Mouse (Mus musculus) midbrain, embryonic 15.5 days (tissue): ENCODE data around the gene Tm7sf2. TPM values are rescaled to one million over a fixed set of nuclear protein-coding genes. Genes with fewer than 3 reads are reported as not detected.

Experiments used
- ATAC-seq: fragments of 200-750 bp; cut with Nextera tagmentation; replicated peaks from 2 replicates; pipeline ENCODE4 v1.8.0; 2017; ENCODE audit warnings: moderate TSS enrichment
- H3K27ac ChIP-seq: fragments of 300-500 bp; sonication (generic); 2 replicates; pipeline ENCODE4 v1.5.1; 2015; ENCODE audit warnings: mild to moderate bottlenecking, inconsistent platforms
- H3K27me3 ChIP-seq: fragments of 300-500 bp; sonication (generic); replicated peaks from 2 replicates; pipeline ENCODE4 v1.6.1; 2015; ENCODE audit warnings: inconsistent platforms
- H3K36me3 ChIP-seq: fragments of 300-500 bp; sonication (generic); replicated peaks from 2 replicates; pipeline ENCODE4 v1.6.1; 2015; ENCODE audit warnings: inconsistent platforms
- H3K4me1 ChIP-seq: fragments of 300-500 bp; sonication (generic); 2 replicates; pipeline ENCODE4 v1.6.1; 2015; ENCODE audit warnings: inconsistent platforms
- H3K4me2 ChIP-seq: fragments of 300-500 bp; sonication (generic); 2 replicates; pipeline ENCODE4 v1.6.1; 2015; ENCODE audit warnings: inconsistent platforms, mild to moderate bottlenecking, moderate library complexity
- H3K4me3 ChIP-seq: fragments of 300-500 bp; sonication (generic); 2 replicates; pipeline ENCODE4 v1.5.1; 2015; ENCODE audit warnings: mild to moderate bottlenecking, inconsistent platforms
- H3K9ac ChIP-seq: fragments of 300-500 bp; sonication (generic); 2 replicates; pipeline ENCODE4 v1.6.1; 2015; ENCODE audit warnings: mild to moderate bottlenecking, inconsistent platforms
- H3K9me3 ChIP-seq: fragments of 300-500 bp; sonication (generic); 2 replicates; pipeline ENCODE4 v1.6.1; 2016; ENCODE audit warnings: inconsistent platforms
- WGBS: fragments of 180-500 bp; shearing (Covaris S2); methylation state at CpG from one replicate; pipeline ENCODE4 v1.1.7; 2015; ENCODE audit warnings: mixed read lengths; 5-methylcytosine and 5-hydroxymethylcytosine counted together
- polyA plus RNA-seq: library from polyadenylated mRNA; unstranded; fragments of >200 nt; fragmentation: Nextera tagmentation; extraction: Ambion mirVana; gene quantifications from 2 replicates; pipeline ENCODE4 v1.2.1, GENCODE M21; 2015

Gene Tm7sf2
- polyA plus RNA-seq, 1 experiment from 2014 or later, result 53.8 TPM

- H3K36me3 ChIP-seq, result peaks cover 14% of the 10 kb centered on the region; the same call in 1 of the 2 replicates
- H3K27me3 ChIP-seq, result no peaks in the 10 kb centered on the region
- H3K4me2 ChIP-seq, result peak within 1 kb of the TSS; percentile 92
- WGBS, result 1% methylated on average over 58 of the region's 58 CpGs
- H3K9ac ChIP-seq, result peak within 1 kb of the TSS; percentile 67
- ATAC-seq, result peak; percentile 92
- peak within 1 kb of the TSS; percentile 77 for H3K4me3 ChIP-seq
- peak within 1 kb of the TSS; percentile 62 for H3K27ac ChIP-seq
- H3K4me1 ChIP-seq, result peaks cover 25% of the 10 kb centered on the region
- no peaks in the 10 kb centered on the region for H3K9me3 ChIP-seq
Measured at GRCm38 (mm10) chr19:6084478-6085248, 16.5 kb upstream of the Tm7sf2 start, which contains the start of the genes Zfpl1 and Cdca5. Gene Zfpl1 (minus strand): TSS chr19:6084956. Gene Cdca5 (plus strand): TSS chr19:6084983.

- no peaks in the 10 kb centered on the region for H3K27me3 ChIP-seq
- no peak within 1 kb of the TSS for H3K9ac ChIP-seq
- peaks cover 14% of the 10 kb centered on the region; the same call in 1 of the 2 replicates for H3K36me3 ChIP-seq
- H3K27ac ChIP-seq, result no peak within 1 kb of the TSS
- peaks cover 29% of the 10 kb centered on the region for H3K4me1 ChIP-seq
- ATAC-seq, result no peak
- WGBS, result 88% methylated on average over 9 of the region's 9 CpGs
- H3K4me3 ChIP-seq, result no peak within 1 kb of the TSS
- no peak within 1 kb of the TSS for H3K4me2 ChIP-seq
- no peaks in the 10 kb centered on the region for H3K9me3 ChIP-seq
Measured at GRCm38 (mm10) chr19:6082156-6082555, 14.0 kb upstream of the Tm7sf2 start, which contains the start of gene Gm28374. Gene Gm28374 (minus strand): TSS chr19:6082256.

GRCm38 (mm10) chr19:6079983-6080480 is 11.9 kb upstream of the Tm7sf2 start, which contains the start of gene Tmem262:
Gene Tmem262 (plus strand): TSS chr19:6080033.
- Histone ChIP-seq H3K4me2 (no peak within 1 kb of the TSS), H3K9ac (no peak within 1 kb of the TSS), H3K36me3 (peaks cover 14% of the 10 kb centered on the region; the same call in 1 of the 2 replicates), H3K27me3 (no peaks in the 10 kb centered on the region), H3K4me1 (peaks cover 37% of the 10 kb centered on the region), H3K9me3 (no peaks in the 10 kb centered on the region), H3K27ac (no peak within 1 kb of the TSS), H3K4me3 (no peak within 1 kb of the TSS)
- WGBS, result 94% methylated on average over 12 of the region's 12 CpGs
- no peak for ATAC-seq

GRCm38 (mm10) chr19:6076564-6077393 is 8.6 kb upstream of the Tm7sf2 start, which contains the start of gene Vps51:
Gene Vps51 (minus strand): TSS chr19:6077231.
- WGBS, result 2% methylated on average over 33 of the region's 33 CpGs
- peaks cover 20% of the 10 kb centered on the region for H3K4me1 ChIP-seq
- peak within 1 kb of the TSS; percentile 79 for H3K4me3 ChIP-seq
- peak within 1 kb of the TSS; percentile 89 for H3K27ac ChIP-seq
- H3K27me3 ChIP-seq, result no peaks in the 10 kb centered on the region
- ATAC-seq, result peak; percentile 87
- H3K4me2 ChIP-seq, result peak within 1 kb of the TSS; percentile 95
- H3K9ac ChIP-seq, result peak within 1 kb of the TSS; percentile 75
- no peaks in the 10 kb centered on the region for H3K9me3 ChIP-seq
- H3K36me3 ChIP-seq, result peaks cover 15% of the 10 kb centered on the region; the same call in 1 of the 2 replicates

GRCm38 (mm10) chr19:6073889-6074288 is 5.7 kb upstream of the Tm7sf2 start:
- 89% methylated on average over 5 of the region's 5 CpGs for WGBS
- Histone ChIP-seq H3K4me3 (no peak overlapping the region), H3K36me3 (peaks cover 23% of the 10 kb centered on the region), H3K9me3 (no peaks in the 10 kb centered on the region), H3K4me1 (peaks cover 20% of the 10 kb centered on the region), H3K27me3 (no peaks in the 10 kb centered on the region), H3K4me2 (no peak overlapping the region), H3K27ac (no peak overlapping the region), H3K9ac (no peak overlapping the region)
- no peak for ATAC-seq

- H3K9me3 ChIP-seq, result no peaks in the 10 kb centered on the region
- ATAC-seq, result no peak
- peaks cover 23% of the 10 kb centered on the region for H3K36me3 ChIP-seq
Measured at GRCm38 (mm10) chr19:6071261-6071660, 3.1 kb upstream of the Tm7sf2 start.

GRCm38 (mm10) chr19:6070571-6071250 is 2.5 kb upstream of the Tm7sf2 start:
- Histone ChIP-seq H3K36me3 (peaks cover 23% of the 10 kb centered on the region), H3K9ac (no peak overlapping the region), H3K9me3 (no peaks in the 10 kb centered on the region)

More at GRCm38 (mm10) chr19:6071261-6071660, 3.1 kb upstream of the Tm7sf2 start:
- peaks cover 28% of the 10 kb centered on the region for H3K4me1 ChIP-seq
- H3K4me3 ChIP-seq, result no peak overlapping the region
- H3K9ac ChIP-seq, result no peak overlapping the region
- H3K27ac ChIP-seq, result no peak overlapping the region
- H3K4me2 ChIP-seq, result no peak overlapping the region
- H3K27me3 ChIP-seq, result no peaks in the 10 kb centered on the region
- 98% methylated on average over 19 of the region's 19 CpGs for WGBS

GRCm38 (mm10) chr19:6069851-6070250 is 1.7 kb upstream of the Tm7sf2 start:
- WGBS, result 94% methylated on average over 10 of the region's 10 CpGs
- no peak for ATAC-seq

More at GRCm38 (mm10) chr19:6070571-6071250, 2.5 kb upstream of the Tm7sf2 start:
- Histone ChIP-seq H3K4me3 (no peak overlapping the region), H3K4me1 (peaks cover 28% of the 10 kb centered on the region), H3K27ac (no peak overlapping the region), H3K4me2 (no peak overlapping the region), H3K27me3 (no peaks in the 10 kb centered on the region)
- WGBS, result 92% methylated on average over 31 of the region's 31 CpGs
- ATAC-seq, result no peak

GRCm38 (mm10) chr19:6068951-6069350 is 778 bp upstream of the Tm7sf2 start:
- Histone ChIP-seq H3K4me1 (peaks cover 24% of the 10 kb centered on the region), H3K27ac (no peak overlapping the region), H3K27me3 (no peaks in the 10 kb centered on the region), H3K4me2 (no peak overlapping the region), H3K36me3 (peaks cover 23% of the 10 kb centered on the region), H3K9me3 (no peaks in the 10 kb centered on the region), H3K4me3 (no peak overlapping the region), H3K9ac (no peak overlapping the region)
- 81% methylated on average over 4 of the region's 4 CpGs for WGBS
- ATAC-seq, result no peak

More at GRCm38 (mm10) chr19:6069851-6070250, 1.7 kb upstream of the Tm7sf2 start:
- Histone ChIP-seq H3K27ac (no peak overlapping the region), H3K36me3 (peaks cover 23% of the 10 kb centered on the region), H3K9me3 (no peaks in the 10 kb centered on the region), H3K4me1 (peaks cover 24% of the 10 kb centered on the region), H3K9ac (no peak overlapping the region), H3K4me2 (no peak overlapping the region), H3K4me3 (no peak overlapping the region), H3K27me3 (no peaks in the 10 kb centered on the region)

GRCm38 (mm10) chr19:6067011-6067723 is 1.0 kb downstream of the Tm7sf2 start:
- H3K4me3 ChIP-seq, result peak overlapping the region; percentile 66
- peak overlapping the region; percentile 93 for H3K27ac ChIP-seq
- WGBS, result 2% methylated on average over 30 of the region's 30 CpGs
- no peaks in the 10 kb centered on the region for H3K9me3 ChIP-seq
- H3K9ac ChIP-seq, result peak overlapping the region; percentile 87
- ATAC-seq, result peak; percentile 79
- peaks cover 19% of the 10 kb centered on the region for H3K36me3 ChIP-seq
- peaks cover 40% of the 10 kb centered on the region for H3K4me1 ChIP-seq
- H3K27me3 ChIP-seq, result no peaks in the 10 kb centered on the region
- H3K4me2 ChIP-seq, result peak overlapping the region; percentile 95

- H3K27me3 ChIP-seq, result no peaks in the 10 kb centered on the region
- H3K9me3 ChIP-seq, result no peaks in the 10 kb centered on the region
- peaks cover 46% of the 10 kb centered on the region for H3K4me1 ChIP-seq
- peak overlapping the region; percentile 87 for H3K9ac ChIP-seq
- peaks cover 18% of the 10 kb centered on the region for H3K36me3 ChIP-seq
- H3K4me2 ChIP-seq, result peak overlapping the region; percentile 95
- 42% methylated on average over 5 of the region's 5 CpGs for WGBS
- peak overlapping the region; percentile 66 for H3K4me3 ChIP-seq
- peak overlapping the region; percentile 93 for H3K27ac ChIP-seq
- ATAC-seq, result peak; percentile 16
Measured at GRCm38 (mm10) chr19:6066571-6066970, 1.6 kb downstream of the Tm7sf2 start.
